Mouse (Mus musculus): ENCODE measurements at regions not wholly inside any gene's neighbourhood (a gene's known extent, or its start where the extent isn't known, plus 50 kb on each side); places are given as distances from the start of the nearest gene placed in this dataset.

DNA sequence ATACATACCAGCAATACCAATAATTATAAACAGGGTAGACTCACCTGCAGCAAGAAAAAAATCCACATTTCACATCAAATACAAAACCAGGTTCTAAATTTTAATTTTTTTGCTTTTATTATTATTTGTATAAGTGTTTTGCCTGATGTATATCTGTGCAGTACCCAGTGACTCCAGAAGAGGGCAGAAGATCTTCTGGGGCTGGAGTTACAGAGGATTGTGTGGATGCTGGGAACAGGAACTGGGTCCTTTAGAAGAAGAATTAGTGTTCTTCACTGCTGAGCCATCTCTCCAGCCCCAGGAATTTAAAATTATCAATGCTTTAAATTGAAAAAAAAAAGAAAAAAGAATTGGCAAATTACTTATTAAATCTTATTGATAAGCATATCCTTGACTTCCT, 71.7 kb upstream of the Ccdc39 start:
- no peak for ATAC-seq (replicated peaks; ENCODE audit: low FRiP score, low TSS enrichment, low read depth)
- Histone ChIP-seq H3K4me3 (ENCODE audit: low read depth, low read length) (no peak overlapping the region), H3K9me3 (ENCODE audit: control insufficient read depth, low read length) (no peaks in the 10 kb centered on the region), H3K27ac (ENCODE audit: low read depth) (no peak overlapping the region), H3K9ac (ENCODE audit: low read length) (no peak overlapping the region), H3K4me1 (replicated peaks; ENCODE audit: control insufficient read depth, insufficient read depth, low read length) (no peaks in the 10 kb centered on the region), H3K4me2 (ENCODE audit: low read length) (no peak overlapping the region), H3K27me3 (replicated peaks; ENCODE audit: control insufficient read depth, insufficient read depth, low read length) (no peaks in the 10 kb centered on the region), H3K36me3 (ENCODE audit: control insufficient read depth, insufficient read depth, low read length) (no peaks in the 10 kb centered on the region)
- no peak for DNase-seq (ENCODE audit: low spot score)

DNA sequence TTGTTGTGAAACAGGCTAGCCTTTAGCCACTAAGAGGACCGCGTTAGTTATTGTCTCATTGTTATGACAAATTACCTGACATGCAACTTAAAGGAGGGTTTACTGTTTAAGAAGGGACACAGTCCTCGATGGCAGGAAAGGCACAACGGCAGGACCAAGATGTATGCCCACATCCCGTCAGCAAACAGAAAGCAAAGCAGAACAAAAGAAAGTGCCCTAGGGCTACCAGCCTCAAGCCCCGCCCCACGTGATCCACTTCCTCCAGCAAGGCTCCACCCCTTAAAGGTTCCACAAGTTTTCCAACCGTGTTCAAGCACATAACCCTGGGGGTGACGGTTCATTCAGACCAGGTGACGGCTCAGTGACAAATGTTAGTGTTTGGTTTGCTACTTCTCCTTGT, 72.2 kb upstream of the Ccdc39 start:
- no peaks in the 10 kb centered on the region for H3K9me3 ChIP-seq (ENCODE audit: control insufficient read depth, low read length)
- ATAC-seq (replicated peaks; ENCODE audit: low FRiP score, low TSS enrichment, low read depth) (no peak), DNase-seq (ENCODE audit: low spot score) (no peak)
- no peaks in the 10 kb centered on the region for H3K4me1 ChIP-seq (replicated peaks; ENCODE audit: control insufficient read depth, insufficient read depth, low read length)
- H3K36me3 ChIP-seq (ENCODE audit: control insufficient read depth, insufficient read depth, low read length): no peaks in the 10 kb centered on the region
- no peak overlapping the region for H3K9ac ChIP-seq (ENCODE audit: low read length)
- WGBS: 85% methylated on average over 10 of the region's 10 CpGs
- no peak overlapping the region for H3K4me3 ChIP-seq (ENCODE audit: low read depth, low read length)
- no peaks in the 10 kb centered on the region for H3K27me3 ChIP-seq (replicated peaks; ENCODE audit: control insufficient read depth, insufficient read depth, low read length)
- no peak overlapping the region for H3K4me2 ChIP-seq (ENCODE audit: low read length)
- H3K27ac ChIP-seq (ENCODE audit: low read depth): no peak overlapping the region

DNA sequence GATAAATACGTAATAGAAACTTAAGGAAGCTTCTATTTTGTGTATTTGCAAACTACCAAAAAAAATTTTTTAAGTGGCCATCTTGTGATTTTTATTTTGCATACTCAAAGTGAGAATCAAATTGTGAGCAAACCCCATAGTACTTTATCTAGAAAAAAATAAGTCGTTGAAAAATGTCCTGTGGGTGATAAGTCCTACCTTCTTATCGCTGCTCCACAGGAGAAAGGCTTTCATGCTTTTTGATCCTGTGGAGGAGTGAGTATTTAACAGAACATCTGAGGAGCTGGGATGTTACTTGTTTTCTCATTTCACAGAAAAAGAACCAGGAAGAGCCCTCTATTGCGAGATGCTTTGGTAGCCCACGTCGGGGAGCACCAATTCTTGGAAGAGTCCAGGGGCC, 72.7 kb upstream of the Ccdc39 start:
- Histone ChIP-seq H3K4me3 (ENCODE audit: low read depth, low read length) (no peak overlapping the region), H3K27me3 (replicated peaks; ENCODE audit: control insufficient read depth, insufficient read depth, low read length) (no peaks in the 10 kb centered on the region), H3K27ac (ENCODE audit: low read depth) (no peak overlapping the region), H3K9ac (ENCODE audit: low read length) (no peak overlapping the region), H3K36me3 (ENCODE audit: control insufficient read depth, insufficient read depth, low read length) (no peaks in the 10 kb centered on the region), H3K9me3 (ENCODE audit: control insufficient read depth, low read length) (no peaks in the 10 kb centered on the region), H3K4me1 (replicated peaks; ENCODE audit: control insufficient read depth, insufficient read depth, low read length) (no peaks in the 10 kb centered on the region), H3K4me2 (ENCODE audit: low read length) (no peak overlapping the region)
- 93% methylated on average over 6 of the region's 6 CpGs for WGBS
- ATAC-seq (replicated peaks; ENCODE audit: low FRiP score, low TSS enrichment, low read depth) (no peak), DNase-seq (ENCODE audit: low spot score) (no peak)

DNA sequence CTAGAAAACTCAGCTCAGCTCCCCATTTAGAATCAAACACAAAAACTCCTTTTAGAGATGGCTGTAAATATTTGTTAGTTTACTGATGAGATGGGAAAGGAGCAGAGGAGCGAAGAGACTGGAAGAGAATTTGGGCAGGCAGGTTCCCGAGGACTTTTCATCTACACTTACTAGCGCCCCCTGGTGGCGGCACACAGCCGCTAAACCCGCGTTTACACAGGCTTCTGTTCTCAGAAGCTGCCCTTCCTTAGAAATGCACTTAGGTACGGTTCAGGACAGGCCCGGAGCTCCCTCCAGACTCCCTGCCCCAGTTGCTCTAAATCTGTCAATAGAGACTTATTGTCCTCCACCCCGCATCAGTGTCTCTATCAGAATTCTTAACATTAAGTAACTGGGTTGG, 74.7 kb upstream of the Ccdc39 start:
- no peak overlapping the region for H3K4me2 ChIP-seq (ENCODE audit: low read length)

DNA sequence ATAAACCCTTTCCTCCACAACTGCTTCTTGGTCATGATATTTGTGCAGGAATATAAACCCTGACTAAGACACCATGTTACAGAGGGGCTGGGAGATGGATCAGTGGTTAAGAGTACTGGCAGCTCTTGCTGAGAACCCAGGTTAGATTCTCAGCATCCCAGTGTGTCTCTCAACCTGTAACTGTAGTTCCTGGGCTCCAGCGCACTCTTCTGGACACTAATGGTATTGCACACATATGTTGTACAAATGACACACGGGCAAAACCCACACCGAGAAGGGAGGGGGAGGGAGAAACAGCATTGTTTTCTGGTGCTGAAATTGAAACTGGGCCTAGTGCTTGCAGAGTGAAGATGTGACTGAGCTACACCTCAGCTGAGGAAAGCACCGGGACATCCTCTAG, 81.0 kb upstream of the Ccdc39 start:
- Histone ChIP-seq H3K4me1 (replicated peaks; ENCODE audit: control insufficient read depth, insufficient read depth, low read length) (no peaks in the 10 kb centered on the region), H3K9me3 (ENCODE audit: control insufficient read depth, low read length) (0 out of 2 replicates have a peak, but pooled peaks cover 2% of the 10 kb centered on the region), H3K27ac (ENCODE audit: low read depth) (no peak overlapping the region), H3K36me3 (ENCODE audit: control insufficient read depth, insufficient read depth, low read length) (no peaks in the 10 kb centered on the region), H3K9ac (ENCODE audit: low read length) (no peak overlapping the region), H3K4me3 (ENCODE audit: low read depth, low read length) (no peak overlapping the region), H3K27me3 (replicated peaks; ENCODE audit: control insufficient read depth, insufficient read depth, low read length) (no peaks in the 10 kb centered on the region), H3K4me2 (ENCODE audit: low read length) (no peak overlapping the region)
- DNase-seq (ENCODE audit: low spot score): peak; percentile 27
- no peak for ATAC-seq (replicated peaks; ENCODE audit: low FRiP score, low TSS enrichment, low read depth)
- WGBS: 82% methylated on average over 4 of the region's 4 CpGs

More for the DNA sequence above, 74.7 kb upstream of the Ccdc39 start:
- no peaks in the 10 kb centered on the region for H3K27me3 ChIP-seq (replicated peaks; ENCODE audit: control insufficient read depth, insufficient read depth, low read length)
- H3K36me3 ChIP-seq (ENCODE audit: control insufficient read depth, insufficient read depth, low read length): no peaks in the 10 kb centered on the region
- no peak overlapping the region for H3K9ac ChIP-seq (ENCODE audit: low read length)
- peak; percentile 89 for DNase-seq (ENCODE audit: low spot score)
- no peaks in the 10 kb centered on the region for H3K9me3 ChIP-seq (ENCODE audit: control insufficient read depth, low read length)
- H3K4me3 ChIP-seq (ENCODE audit: low read depth, low read length): no peak overlapping the region
- ATAC-seq (replicated peaks; ENCODE audit: low FRiP score, low TSS enrichment, low read depth): peak; percentile 60; the same call in 1 of the 2 replicates
- no peak overlapping the region for H3K27ac ChIP-seq (ENCODE audit: low read depth)
- 9% methylated on average over 10 of the region's 10 CpGs for WGBS
- no peaks in the 10 kb centered on the region for H3K4me1 ChIP-seq (replicated peaks; ENCODE audit: control insufficient read depth, insufficient read depth, low read length)

DNA sequence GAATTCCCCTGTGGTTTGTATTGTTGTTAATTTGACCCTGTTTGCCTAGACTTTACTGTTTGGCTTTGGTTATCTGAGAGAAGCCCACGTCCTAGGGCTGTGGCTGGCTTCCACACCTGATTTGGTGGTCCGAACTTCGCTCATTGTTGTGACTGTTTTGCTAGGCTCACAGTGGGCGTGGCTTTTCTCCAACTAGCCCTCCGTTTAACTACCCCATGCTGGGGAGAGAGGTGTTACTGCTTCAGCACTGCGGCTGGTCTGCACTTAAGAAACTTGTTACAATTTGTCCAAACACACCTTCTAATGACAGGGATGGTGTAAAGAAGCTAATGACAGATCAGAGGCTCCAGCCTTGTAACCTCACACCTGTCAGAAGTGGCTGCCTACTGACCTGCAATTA, 64.7 kb upstream of the Fxr1 start:
- Histone ChIP-seq H3K36me3 (ENCODE audit: control insufficient read depth, insufficient read depth, low read length) (no peaks in the 10 kb centered on the region), H3K27me3 (replicated peaks; ENCODE audit: control insufficient read depth, insufficient read depth, low read length) (peaks cover 9% of the 10 kb centered on the region), H3K4me2 (ENCODE audit: low read length) (no peak overlapping the region), H3K4me1 (replicated peaks; ENCODE audit: control insufficient read depth, insufficient read depth, low read length) (no peaks in the 10 kb centered on the region), H3K4me3 (ENCODE audit: low read depth, low read length) (no peak overlapping the region), H3K9me3 (ENCODE audit: control insufficient read depth, low read length) (no peaks in the 10 kb centered on the region), H3K27ac (ENCODE audit: low read depth) (no peak overlapping the region), H3K9ac (ENCODE audit: low read length) (no peak overlapping the region)
- WGBS: 1% methylated on average over 6 of the region's 6 CpGs
- DNase-seq (ENCODE audit: low spot score) (no peak), ATAC-seq (replicated peaks; ENCODE audit: low FRiP score, low TSS enrichment, low read depth) (no peak)

DNA sequence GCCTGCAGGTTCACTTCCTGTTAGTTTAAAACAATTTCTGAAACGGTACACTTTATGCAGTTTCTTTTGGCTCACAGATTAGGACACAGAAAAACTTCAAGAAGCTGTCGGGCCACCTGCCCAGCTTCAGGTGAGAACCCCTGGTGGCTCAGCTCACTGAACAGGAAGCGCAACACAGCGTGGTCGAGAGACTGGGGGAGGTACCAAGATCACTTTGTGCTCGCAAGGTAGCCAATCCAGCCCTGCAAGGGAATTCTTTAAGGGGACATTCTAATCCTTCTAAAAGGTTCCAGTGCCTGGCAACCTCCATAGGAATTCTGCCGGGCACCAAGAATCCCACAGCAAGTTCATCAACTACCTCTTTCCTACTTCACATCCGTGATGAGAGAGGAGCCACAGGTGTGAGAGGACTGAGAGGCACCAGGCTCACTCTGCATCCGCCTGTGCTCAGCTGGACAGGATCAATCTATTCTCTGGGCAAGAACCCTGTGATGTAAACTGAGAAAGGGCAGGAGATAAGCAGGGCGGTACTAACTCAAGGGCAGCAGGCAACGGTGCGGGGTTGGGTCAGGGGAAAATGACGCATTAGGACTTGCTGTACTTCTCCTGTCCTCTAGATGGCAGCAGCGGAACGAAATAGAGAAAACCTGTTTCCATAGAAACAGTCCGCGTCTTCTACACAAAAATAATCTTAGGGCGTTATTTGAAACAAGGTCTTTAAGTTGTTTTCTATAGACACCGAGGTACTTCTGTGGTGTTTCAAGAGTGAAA, 63.7 kb upstream of the Fxr1 start:
- WGBS: 2% methylated on average over 19 of the region's 19 CpGs
- Histone ChIP-seq H3K9ac (ENCODE audit: low read length) (no peak overlapping the region), H3K4me2 (ENCODE audit: low read length) (peak overlapping the region; percentile 38), H3K9me3 (ENCODE audit: control insufficient read depth, low read length) (no peaks in the 10 kb centered on the region), H3K4me3 (ENCODE audit: low read depth, low read length) (no peak overlapping the region), H3K4me1 (replicated peaks; ENCODE audit: control insufficient read depth, insufficient read depth, low read length) (no peaks in the 10 kb centered on the region), H3K27me3 (replicated peaks; ENCODE audit: control insufficient read depth, insufficient read depth, low read length) (peaks cover 9% of the 10 kb centered on the region), H3K36me3 (ENCODE audit: control insufficient read depth, insufficient read depth, low read length) (no peaks in the 10 kb centered on the region), H3K27ac (ENCODE audit: low read depth) (no peak overlapping the region)
- peak; percentile 82 for DNase-seq (ENCODE audit: low spot score)
- peak; percentile 79 for ATAC-seq (replicated peaks; ENCODE audit: low FRiP score, low TSS enrichment, low read depth)

DNA sequence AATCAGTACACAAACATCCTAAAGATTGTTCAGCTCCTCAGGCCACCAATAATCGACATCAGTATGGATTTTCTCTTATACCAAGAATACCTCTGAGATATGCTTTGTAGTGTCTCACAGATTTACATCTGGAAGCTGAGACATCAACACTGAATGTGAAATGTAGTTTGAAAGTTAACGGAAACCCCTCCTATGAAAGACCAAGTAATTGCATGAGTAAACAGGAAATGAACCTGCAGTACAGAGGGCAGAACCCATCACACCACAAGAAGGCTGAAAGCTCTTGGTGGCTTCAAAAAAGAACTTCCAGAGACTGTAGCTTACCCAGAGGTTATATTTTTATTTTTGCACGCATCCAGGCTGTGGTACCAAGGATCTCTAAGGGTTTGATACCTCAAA, 63.1 kb upstream of the Fxr1 start:
- H3K9ac ChIP-seq (ENCODE audit: low read length): no peak overlapping the region
- peaks cover 9% of the 10 kb centered on the region for H3K27me3 ChIP-seq (replicated peaks; ENCODE audit: control insufficient read depth, insufficient read depth, low read length)
- H3K36me3 ChIP-seq (ENCODE audit: control insufficient read depth, insufficient read depth, low read length): no peaks in the 10 kb centered on the region
- WGBS: 51% methylated on average over 3 of the region's 3 CpGs
- H3K4me1 ChIP-seq (replicated peaks; ENCODE audit: control insufficient read depth, insufficient read depth, low read length): no peaks in the 10 kb centered on the region
- DNase-seq (ENCODE audit: low spot score): no peak
- H3K4me2 ChIP-seq (ENCODE audit: low read length): no peak overlapping the region
- H3K9me3 ChIP-seq (ENCODE audit: control insufficient read depth, low read length): no peaks in the 10 kb centered on the region
- H3K27ac ChIP-seq (ENCODE audit: low read depth): no peak overlapping the region
- H3K4me3 ChIP-seq (ENCODE audit: low read depth, low read length): no peak overlapping the region
- no peak for ATAC-seq (replicated peaks; ENCODE audit: low FRiP score, low TSS enrichment, low read depth)

DNA sequence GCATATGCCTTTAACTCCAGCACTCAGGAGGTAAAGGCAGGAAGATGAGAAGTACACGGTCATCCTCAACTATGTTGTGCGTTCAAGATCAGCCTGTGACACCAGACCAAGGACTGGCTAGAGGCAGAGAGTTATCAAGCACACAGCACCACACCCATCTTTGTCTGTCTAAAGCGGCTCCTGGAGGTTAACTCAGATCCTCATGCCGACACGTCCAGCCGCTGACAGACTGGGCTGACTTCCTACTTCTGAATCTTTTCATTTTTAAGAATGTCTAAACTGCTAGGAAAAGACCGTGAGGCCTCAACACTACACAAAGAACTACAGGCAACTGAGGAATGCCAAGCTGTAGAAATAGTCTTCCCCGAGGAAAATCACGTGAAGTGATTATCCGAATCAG, 62.1 kb upstream of the Fxr1 start:
- no peak for DNase-seq (ENCODE audit: low spot score)
- no peak for ATAC-seq (replicated peaks; ENCODE audit: low FRiP score, low TSS enrichment, low read depth)

More for the DNA sequence above, 62.1 kb upstream of the Fxr1 start:
- H3K4me1 ChIP-seq (replicated peaks; ENCODE audit: control insufficient read depth, insufficient read depth, low read length): no peaks in the 10 kb centered on the region
- no peaks in the 10 kb centered on the region for H3K9me3 ChIP-seq (ENCODE audit: control insufficient read depth, low read length)
- WGBS: 82% methylated on average over 10 of the region's 10 CpGs
- H3K9ac ChIP-seq (ENCODE audit: low read length): no peak overlapping the region
- H3K27ac ChIP-seq (ENCODE audit: low read depth): no peak overlapping the region
- no peaks in the 10 kb centered on the region for H3K36me3 ChIP-seq (ENCODE audit: control insufficient read depth, insufficient read depth, low read length)
- no peak overlapping the region for H3K4me2 ChIP-seq (ENCODE audit: low read length)
- H3K4me3 ChIP-seq (ENCODE audit: low read depth, low read length): no peak overlapping the region
- H3K27me3 ChIP-seq (replicated peaks; ENCODE audit: control insufficient read depth, insufficient read depth, low read length): peaks cover 9% of the 10 kb centered on the region
